Mouse (Mus musculus) forebrain, embryonic 13.5 days (tissue): ENCODE data around the gene 1500009L16Rik. TPM values are rescaled to one million over a fixed set of nuclear protein-coding genes. Genes with fewer than 3 reads are reported as not detected.
A peak's percentile ranks its signal among the peaks of the same experiment; 100 is the strongest.

Source experiments
- ATAC-seq: fragments of 200-750 bp; cut with Nextera tagmentation; 2 replicates; pipeline ENCODE4 v1.8.0; 2017
- H3K27ac ChIP-seq: fragments of 300-500 bp; sonication (generic); 2 replicates; pipeline ENCODE4 v1.5.1; 2015; ENCODE audit warnings: inconsistent platforms, mild to moderate bottlenecking, moderate library complexity
- H3K27me3 ChIP-seq: fragments of 300-500 bp; sonication (generic); 2 replicates; pipeline ENCODE4 v1.6.1; 2015; ENCODE audit warnings: mild to moderate bottlenecking, inconsistent platforms
- H3K36me3 ChIP-seq: fragments of 300-500 bp; sonication (generic); 2 replicates; pipeline ENCODE4 v1.6.1; 2015; ENCODE audit warnings: mild to moderate bottlenecking, inconsistent platforms; ENCODE audit not compliant: poor library complexity, severe bottlenecking
- H3K4me1 ChIP-seq: fragments of 300-500 bp; sonication (generic); 2 replicates; pipeline ENCODE4 v1.6.1; 2015; ENCODE audit warnings: inconsistent platforms
- H3K4me2 ChIP-seq: fragments of 300-500 bp; sonication (generic); 2 replicates; pipeline ENCODE4 v1.6.1; 2015; ENCODE audit warnings: inconsistent platforms, mild to moderate bottlenecking, moderate library complexity
- H3K4me3 ChIP-seq: fragments of 300-500 bp; sonication (generic); 2 replicates; pipeline ENCODE4 v1.5.1; 2015; ENCODE audit warnings: mild to moderate bottlenecking, inconsistent platforms
- H3K9ac ChIP-seq: fragments of 300-500 bp; sonication (generic); 2 replicates; pipeline ENCODE4 v1.6.1; 2015; ENCODE audit warnings: mild to moderate bottlenecking, inconsistent platforms
- H3K9me3 ChIP-seq: fragments of 300-500 bp; sonication (generic); replicated peaks from 2 replicates; pipeline ENCODE4 v1.6.1; 2016; ENCODE audit warnings: inconsistent platforms
- WGBS: fragments of 180-500 bp; shearing (Covaris S2); methylation state at CpG from one replicate; pipeline ENCODE4 v1.1.7; 2015; 5-methylcytosine and 5-hydroxymethylcytosine counted together
- polyA plus RNA-seq: library from polyadenylated mRNA; unstranded; fragments of >200 nt; fragmentation: Nextera tagmentation; extraction: Ambion mirVana; gene quantifications from 2 replicates; pipeline ENCODE4 v1.2.1, GENCODE M21; 2015

1500009L16Rik gene
- polyA plus RNA-seq, 1 experiment from 2014 or later: 42.2 TPM

DNA sequence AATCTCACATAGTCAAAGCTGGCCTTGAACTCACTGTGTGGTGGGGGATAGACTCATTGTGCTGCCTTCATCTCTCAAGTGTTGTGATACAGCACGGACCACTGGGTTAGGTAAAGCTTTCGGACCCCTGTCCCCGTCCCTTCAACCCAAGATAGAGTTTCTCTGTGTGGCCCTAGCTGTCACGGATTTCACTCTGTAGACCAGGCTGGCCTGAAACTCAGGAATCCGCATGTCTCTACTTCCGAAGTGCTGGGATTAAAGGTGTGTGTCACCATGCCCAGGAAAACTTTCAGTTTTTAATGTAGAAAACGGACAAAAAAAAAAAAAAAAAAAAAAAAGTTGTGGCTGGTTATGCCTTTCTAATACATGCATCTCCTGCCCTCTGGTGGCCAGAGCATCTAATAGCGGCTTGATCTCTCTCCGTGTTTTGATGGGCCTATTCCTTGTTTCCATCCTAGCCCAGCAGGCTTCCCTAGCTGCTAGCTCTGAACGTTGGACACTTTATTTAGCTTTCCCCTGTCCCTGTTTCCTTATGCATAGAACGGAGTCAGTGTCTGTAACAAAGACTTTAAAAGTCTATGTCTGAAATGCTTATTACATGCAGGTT, 53.7 kb downstream of the 1500009L16Rik start:
- no peak overlapping the region for H3K4me3 ChIP-seq
- H3K27me3 ChIP-seq: no peaks in the 10 kb centered on the region
- no peaks in the 10 kb centered on the region for H3K4me1 ChIP-seq
- no peaks in the 10 kb centered on the region for H3K9me3 ChIP-seq
- no peak overlapping the region for H3K9ac ChIP-seq
- no peak overlapping the region for H3K27ac ChIP-seq
- ATAC-seq: no peak
- no peaks in the 10 kb centered on the region for H3K36me3 ChIP-seq
- 49% methylated on average over 11 of the region's 11 CpGs for WGBS
- no peak overlapping the region for H3K4me2 ChIP-seq

DNA sequence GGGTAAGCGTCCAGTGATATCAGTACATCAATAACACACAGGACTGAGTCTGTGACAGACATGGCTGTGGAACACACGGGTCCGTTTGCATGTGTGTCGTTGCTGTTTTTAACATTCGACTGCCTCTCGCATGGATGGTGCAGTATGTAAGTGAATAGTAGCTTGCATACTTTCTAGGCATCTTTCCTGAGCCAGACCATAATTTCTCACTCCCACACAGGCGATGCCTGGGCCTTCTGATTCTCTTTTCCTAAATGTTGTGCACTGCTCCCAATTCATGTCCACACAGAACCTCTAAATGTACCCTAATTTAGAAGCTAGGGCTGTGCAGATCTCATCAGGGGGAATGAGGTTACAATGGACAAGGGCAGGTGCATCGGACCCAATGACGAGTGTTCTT, 54.6 kb downstream of the 1500009L16Rik start:
- no peak overlapping the region for H3K9ac ChIP-seq
- no peaks in the 10 kb centered on the region for H3K4me1 ChIP-seq
- no peaks in the 10 kb centered on the region for H3K27me3 ChIP-seq
- H3K36me3 ChIP-seq: no peaks in the 10 kb centered on the region
- no peak overlapping the region for H3K27ac ChIP-seq
- no peaks in the 10 kb centered on the region for H3K9me3 ChIP-seq
- WGBS: 92% methylated on average over 9 of the region's 9 CpGs
- no peak overlapping the region for H3K4me2 ChIP-seq
- H3K4me3 ChIP-seq: no peak overlapping the region
- ATAC-seq: no peak

DNA sequence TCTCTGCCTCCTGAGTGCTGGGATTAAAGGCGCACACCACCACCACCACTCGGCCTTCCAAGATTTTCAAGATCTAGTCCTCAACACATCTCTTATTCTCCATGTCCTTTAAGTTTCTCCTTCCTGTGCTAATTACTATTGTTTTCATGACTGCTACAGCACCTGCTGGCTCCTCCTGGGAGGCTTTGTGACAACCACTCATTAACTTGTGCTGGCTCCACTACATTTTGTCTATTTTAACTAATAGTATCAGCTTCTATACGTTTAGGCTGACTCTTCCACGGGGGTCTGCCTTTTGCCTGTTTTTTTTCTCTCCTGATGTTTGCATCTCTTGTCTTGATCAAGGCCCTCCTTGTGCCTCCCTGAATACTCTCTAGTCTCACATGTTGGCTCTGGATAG, 59.2 kb downstream of the 1500009L16Rik start:
- WGBS: 83% methylated on average over 4 of the region's 4 CpGs

DNA sequence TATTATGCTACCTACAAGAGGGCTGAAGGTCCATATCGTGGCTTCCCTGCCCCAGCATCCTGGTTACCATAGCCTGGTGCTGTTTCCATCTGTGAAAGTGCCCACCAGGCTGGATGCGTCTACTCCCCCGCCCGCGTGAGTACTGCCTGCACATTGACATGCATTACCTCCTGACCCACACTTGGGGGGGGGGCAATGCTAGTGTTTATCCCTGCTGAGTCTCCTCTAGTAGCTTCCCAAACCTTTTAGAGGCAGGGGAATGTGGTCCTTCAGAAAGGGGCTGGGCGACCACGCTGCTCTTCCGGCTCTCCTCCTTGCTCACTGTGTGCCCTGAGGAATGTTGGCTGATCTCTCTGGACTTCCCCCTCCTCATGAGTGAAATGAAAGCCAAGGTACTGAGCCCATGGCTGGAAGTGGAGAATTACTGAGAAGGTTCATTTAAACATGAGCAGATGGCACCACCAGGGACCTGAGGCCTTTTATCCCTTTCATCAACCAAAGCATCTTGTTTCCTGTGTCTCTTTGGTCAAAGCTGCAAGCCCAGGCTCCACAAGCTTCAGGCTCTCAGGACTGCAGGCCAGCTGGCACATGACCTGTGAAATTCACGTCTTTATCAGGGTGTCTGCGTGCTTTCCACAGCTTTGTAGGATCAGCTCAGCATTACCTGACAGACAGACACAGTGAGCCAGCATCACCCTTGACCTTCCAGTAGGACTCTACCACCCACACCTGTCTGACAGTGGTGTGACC, 59.9 kb downstream of the 1500009L16Rik start:
- no peak for ATAC-seq
- Histone ChIP-seq H3K36me3 (no peaks in the 10 kb centered on the region), H3K9me3 (no peaks in the 10 kb centered on the region), H3K4me2 (no peak overlapping the region), H3K9ac (no peak overlapping the region), H3K27me3 (no peaks in the 10 kb centered on the region), H3K27ac (no peak overlapping the region), H3K4me1 (no peaks in the 10 kb centered on the region), H3K4me3 (no peak overlapping the region)
- WGBS: 90% methylated on average over 10 of the region's 10 CpGs

More for the DNA sequence above, 59.2 kb downstream of the 1500009L16Rik start:
- no peaks in the 10 kb centered on the region for H3K4me1 ChIP-seq
- H3K9me3 ChIP-seq: no peaks in the 10 kb centered on the region
- no peaks in the 10 kb centered on the region for H3K36me3 ChIP-seq
- no peak overlapping the region for H3K4me3 ChIP-seq
- no peak overlapping the region for H3K27ac ChIP-seq
- no peak for ATAC-seq
- H3K27me3 ChIP-seq: no peaks in the 10 kb centered on the region
- H3K4me2 ChIP-seq: no peak overlapping the region
- H3K9ac ChIP-seq: no peak overlapping the region

DNA sequence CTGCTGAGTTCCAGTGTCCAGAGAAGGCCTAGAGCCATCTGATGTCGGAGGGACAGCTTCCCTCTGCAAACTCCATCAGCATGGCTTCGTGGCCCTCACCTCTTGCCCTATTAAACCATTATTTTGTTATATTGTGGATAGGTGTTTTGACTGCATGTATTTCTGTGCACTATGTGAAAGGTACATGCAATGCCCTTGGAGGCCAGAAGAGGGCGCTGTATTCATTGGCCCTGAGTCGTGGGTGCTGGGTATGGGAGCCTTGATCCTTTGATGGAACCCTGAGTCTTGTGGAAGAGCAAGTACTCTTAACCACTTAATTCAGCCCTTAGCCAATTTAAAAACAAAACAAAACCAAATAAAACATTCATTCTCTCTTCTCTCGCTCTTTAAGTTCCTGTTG, 62.3 kb downstream of the 1500009L16Rik start:
- no peaks in the 10 kb centered on the region for H3K4me1 ChIP-seq
- no peak overlapping the region for H3K4me2 ChIP-seq
- no peaks in the 10 kb centered on the region for H3K9me3 ChIP-seq
- no peak overlapping the region for H3K27ac ChIP-seq
- H3K4me3 ChIP-seq: no peak overlapping the region
- no peak for ATAC-seq
- no peaks in the 10 kb centered on the region for H3K36me3 ChIP-seq
- 28% methylated on average over 5 of the region's 5 CpGs for WGBS
- no peak overlapping the region for H3K9ac ChIP-seq
- H3K27me3 ChIP-seq: no peaks in the 10 kb centered on the region

DNA sequence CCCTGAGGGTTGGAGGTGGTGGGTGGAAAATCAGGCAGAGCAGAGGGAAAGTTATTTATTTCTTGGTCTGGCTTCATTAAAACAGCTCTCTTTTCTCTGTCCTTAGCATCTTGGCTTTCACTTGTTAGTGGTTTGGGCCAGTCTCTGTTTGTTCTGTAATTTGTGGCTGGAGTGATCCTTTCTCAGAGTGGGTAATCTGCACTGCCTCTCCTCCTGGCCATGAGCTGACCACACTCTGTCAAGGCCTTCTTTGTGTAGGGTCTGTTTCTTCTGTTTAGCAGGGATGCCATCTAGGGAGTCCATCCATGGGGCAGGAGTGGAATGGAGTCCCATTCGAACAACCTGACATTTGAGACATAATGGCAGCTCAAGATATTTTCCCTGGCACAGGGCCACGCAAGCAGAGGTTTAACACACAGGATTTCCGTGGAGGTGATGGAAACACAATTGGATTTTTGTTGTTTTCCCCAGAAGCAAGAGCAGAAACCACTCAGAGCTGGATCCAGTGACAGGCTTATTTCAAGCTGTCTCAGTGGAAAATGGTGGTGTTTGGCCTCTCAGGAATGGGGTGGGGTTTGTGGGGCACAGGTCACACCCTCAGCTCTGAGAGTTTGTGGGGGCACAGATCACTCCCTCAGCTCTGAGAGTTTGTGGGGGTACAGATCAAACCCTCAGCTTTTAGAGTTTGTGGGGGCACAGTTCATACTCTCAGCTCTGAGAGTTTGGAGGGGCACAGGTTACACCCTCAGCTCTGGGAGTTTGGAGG, 63.1 kb downstream of the 1500009L16Rik start:
- no peaks in the 10 kb centered on the region for H3K36me3 ChIP-seq
- no peak for ATAC-seq
- H3K4me1 ChIP-seq: no peaks in the 10 kb centered on the region
- WGBS: 59% methylated on average over 3 of the region's 3 CpGs
- no peak overlapping the region for H3K9ac ChIP-seq
- H3K4me3 ChIP-seq: no peak overlapping the region
- no peak overlapping the region for H3K4me2 ChIP-seq
- no peak overlapping the region for H3K27ac ChIP-seq
- H3K9me3 ChIP-seq: no peaks in the 10 kb centered on the region
- H3K27me3 ChIP-seq: no peaks in the 10 kb centered on the region

DNA sequence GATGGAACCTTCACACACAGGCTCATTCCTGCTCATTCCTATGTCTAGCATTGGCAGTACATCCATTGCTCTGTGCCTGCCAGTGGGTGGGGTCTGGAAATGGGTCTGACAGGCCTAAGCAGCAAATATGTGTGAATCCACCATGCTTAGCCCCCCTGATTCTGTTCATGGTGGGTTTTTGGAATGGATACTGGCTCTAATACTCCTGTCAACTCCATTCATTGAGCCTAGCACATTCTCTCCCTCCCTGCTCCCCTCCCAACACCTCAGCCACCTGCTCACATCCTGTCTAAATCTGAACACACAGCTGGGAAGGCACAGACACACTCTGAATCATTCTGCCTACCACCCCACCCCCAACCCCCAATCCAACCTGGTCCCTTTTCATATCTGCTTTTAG, 72.4 kb downstream of the 1500009L16Rik start:
- no peak overlapping the region for H3K4me2 ChIP-seq
- H3K9ac ChIP-seq: no peak overlapping the region
- no peaks in the 10 kb centered on the region for H3K9me3 ChIP-seq
- no peak overlapping the region for H3K27ac ChIP-seq
- no peaks in the 10 kb centered on the region for H3K27me3 ChIP-seq
- no peaks in the 10 kb centered on the region for H3K36me3 ChIP-seq
- ATAC-seq: no peak
- H3K4me3 ChIP-seq: no peak overlapping the region
- H3K4me1 ChIP-seq: no peaks in the 10 kb centered on the region

DNA sequence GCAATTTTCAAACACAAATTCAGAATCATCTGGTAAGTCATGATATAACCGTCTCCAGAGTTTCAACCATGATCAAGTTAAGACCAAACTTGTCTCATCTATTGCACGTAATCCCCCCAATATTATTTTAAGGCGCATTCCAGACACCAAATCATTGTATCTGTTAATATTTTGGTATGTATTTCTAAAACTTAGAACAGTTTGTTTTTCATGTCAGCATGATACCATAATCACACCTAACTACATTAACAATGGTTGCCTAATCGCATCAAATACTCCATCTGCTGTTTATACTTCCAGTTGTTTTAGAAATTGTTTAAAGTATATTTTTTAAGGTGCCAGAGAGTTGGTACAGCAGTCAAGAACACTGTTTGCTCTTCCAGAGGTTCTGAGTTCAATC, 72.8 kb downstream of the 1500009L16Rik start:
- Histone ChIP-seq H3K36me3 (no peaks in the 10 kb centered on the region), H3K27me3 (no peaks in the 10 kb centered on the region), H3K27ac (no peak overlapping the region), H3K4me1 (no peaks in the 10 kb centered on the region), H3K4me3 (no peak overlapping the region), H3K4me2 (no peak overlapping the region), H3K9ac (no peak overlapping the region), H3K9me3 (no peaks in the 10 kb centered on the region)
- no peak for ATAC-seq
- WGBS: 94% methylated on average over 4 of the region's 4 CpGs

DNA sequence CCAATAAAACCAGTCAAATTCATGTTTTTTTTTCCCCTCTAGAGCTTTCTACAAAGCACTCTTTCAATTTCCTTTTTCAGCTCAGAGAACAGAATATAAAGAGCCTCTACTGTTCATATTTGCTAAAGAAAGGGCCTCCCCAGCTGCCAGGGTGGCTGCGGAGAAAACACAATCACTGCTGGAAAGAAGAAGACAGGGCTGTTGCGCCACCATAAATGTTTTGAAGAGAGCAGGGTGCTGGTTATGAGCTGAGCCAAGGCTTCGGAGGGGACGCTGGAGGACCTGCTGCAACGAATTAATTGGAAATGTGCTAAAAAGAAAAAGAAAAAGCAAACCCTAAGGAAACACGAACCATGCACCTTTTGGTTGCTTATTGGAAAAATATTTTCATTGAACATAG, 81.4 kb downstream of the 1500009L16Rik start:
- 47% methylated on average over 6 of the region's 6 CpGs for WGBS
- Histone ChIP-seq H3K36me3 (no peaks in the 10 kb centered on the region), H3K9ac (no peak overlapping the region), H3K4me2 (no peak overlapping the region), H3K9me3 (no peaks in the 10 kb centered on the region), H3K27ac (peak overlapping the region; percentile 3; the same call in 1 of the 2 replicates), H3K4me1 (peaks cover 12% of the 10 kb centered on the region), H3K4me3 (no peak overlapping the region), H3K27me3 (no peaks in the 10 kb centered on the region)
- ATAC-seq: no peak

DNA sequence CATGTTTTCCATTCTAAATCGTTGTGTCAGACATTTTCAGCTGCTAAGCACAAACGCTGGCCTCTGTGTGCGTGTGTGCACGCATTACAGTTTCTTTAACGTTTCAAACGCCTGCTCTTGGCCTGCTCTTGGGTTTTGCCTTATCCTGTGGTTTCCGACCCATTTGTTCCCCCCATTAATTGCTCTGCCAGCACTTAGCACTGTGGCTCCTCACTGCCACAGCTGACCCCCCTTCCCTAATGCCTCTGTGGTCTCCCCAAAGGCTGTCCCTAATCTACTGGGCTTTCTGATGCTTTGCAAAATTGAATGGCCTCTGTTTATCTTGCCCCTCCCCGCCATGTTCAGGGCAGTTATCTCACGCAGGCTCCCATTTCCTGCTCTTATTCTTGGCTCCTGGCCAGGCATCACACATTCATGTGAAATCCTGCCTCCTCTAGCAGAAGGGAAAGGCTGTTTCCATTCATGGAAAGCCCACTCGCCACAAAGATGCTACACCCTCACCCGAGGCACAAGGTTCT, 82.6 kb downstream of the 1500009L16Rik start:
- H3K4me2 ChIP-seq: peak overlapping the region; percentile 23; the same call in 1 of the 2 replicates
- H3K27ac ChIP-seq: peak overlapping the region; percentile 22
- no peaks in the 10 kb centered on the region for H3K27me3 ChIP-seq
- ATAC-seq: 0 out of 2 replicates have a peak, but pooled peaks have one; percentile 41
- H3K9me3 ChIP-seq: no peaks in the 10 kb centered on the region
- peaks cover 12% of the 10 kb centered on the region for H3K4me1 ChIP-seq
- H3K36me3 ChIP-seq: no peaks in the 10 kb centered on the region
- 38% methylated on average over 11 of the region's 11 CpGs for WGBS
- no peak overlapping the region for H3K4me3 ChIP-seq
- H3K9ac ChIP-seq: no peak overlapping the region

DNA sequence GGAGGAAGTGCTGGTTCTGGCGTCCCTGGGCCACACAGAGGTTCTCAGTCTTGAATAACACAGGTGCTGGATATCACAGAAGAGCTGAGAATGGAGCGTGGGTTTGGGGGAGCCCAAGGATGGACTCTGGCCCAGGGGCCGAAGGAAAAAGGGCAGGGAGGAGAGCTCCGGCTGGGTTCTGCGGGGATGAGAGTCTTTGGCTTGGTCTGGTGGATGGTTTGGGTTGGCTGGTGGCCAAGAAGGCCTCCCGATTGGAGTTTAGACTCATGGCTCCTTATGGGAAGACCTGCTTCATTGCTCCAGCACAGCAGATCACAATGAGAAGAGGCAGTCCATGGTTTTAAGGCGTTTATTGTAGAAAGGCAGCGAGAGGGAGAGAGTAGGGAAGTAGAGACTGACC, 84.6 kb downstream of the 1500009L16Rik start:
- no peak for ATAC-seq
- H3K4me1 ChIP-seq: peaks cover 12% of the 10 kb centered on the region
- WGBS: 87% methylated on average over 8 of the region's 8 CpGs
- H3K4me2 ChIP-seq: no peak overlapping the region
- no peak overlapping the region for H3K4me3 ChIP-seq
- H3K27me3 ChIP-seq: no peaks in the 10 kb centered on the region
- H3K9ac ChIP-seq: no peak overlapping the region
- H3K36me3 ChIP-seq: no peaks in the 10 kb centered on the region
- H3K9me3 ChIP-seq: no peaks in the 10 kb centered on the region
- no peak overlapping the region for H3K27ac ChIP-seq
